Mouse (Mus musculus) frontal cortex, postnatal 10 days (tissue): Measurements from ENCODE around the gene Nap1l1.

Source experiments
- DNase-seq, 2 experiments: peaks; one replicate each; pipeline ENCODE4 v3.0.0; 2022; ENCODE audit warnings: low spot score in 2 of 2, mixed read lengths in 1 of 2

Gene Nap1l1

DNA sequence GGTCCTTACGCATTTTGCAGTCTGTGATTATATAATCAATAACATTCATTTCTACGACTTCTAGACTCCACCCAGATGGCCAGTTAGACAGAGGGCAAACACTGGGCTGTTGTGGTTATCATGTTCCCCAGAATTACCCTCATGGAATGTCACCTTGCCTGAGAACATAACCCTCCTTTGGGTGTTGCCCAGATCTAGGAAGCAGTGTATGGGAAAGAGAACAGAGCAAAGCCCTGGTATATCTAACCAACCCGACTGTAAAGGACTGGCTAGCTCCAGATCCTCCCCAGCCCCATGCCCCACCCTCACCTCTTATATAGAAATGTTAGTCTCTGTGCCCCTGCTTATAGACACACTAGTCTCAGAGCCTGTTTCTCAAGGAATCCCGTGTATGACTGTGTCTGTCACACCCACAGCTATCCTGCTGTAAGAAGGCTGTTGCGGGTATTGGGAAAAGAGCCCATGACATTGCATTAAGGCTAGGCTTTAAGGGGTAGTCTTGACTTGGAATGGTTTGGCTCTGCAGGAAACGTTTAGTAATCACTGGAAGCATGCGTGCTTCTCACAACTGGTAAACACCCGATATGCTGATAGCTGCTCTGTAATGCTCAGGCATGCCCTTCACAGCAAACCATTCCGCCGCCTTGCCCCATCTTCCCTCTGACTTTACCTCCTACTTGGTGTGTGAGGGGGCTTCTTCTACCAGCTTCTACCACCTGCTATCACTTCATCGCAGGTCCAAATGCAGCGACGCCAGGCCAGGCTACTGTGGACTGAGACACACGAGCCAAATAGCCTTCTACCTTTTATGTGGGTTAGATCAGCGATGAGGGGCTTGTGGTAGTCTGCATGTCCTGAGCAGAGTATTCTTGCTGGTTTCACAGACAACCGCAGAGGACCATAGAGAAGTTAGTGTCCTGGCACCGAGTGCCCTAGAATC is 42.3 kb downstream of the Nap1l1 start:
- DNase-seq = no peak

DNA sequence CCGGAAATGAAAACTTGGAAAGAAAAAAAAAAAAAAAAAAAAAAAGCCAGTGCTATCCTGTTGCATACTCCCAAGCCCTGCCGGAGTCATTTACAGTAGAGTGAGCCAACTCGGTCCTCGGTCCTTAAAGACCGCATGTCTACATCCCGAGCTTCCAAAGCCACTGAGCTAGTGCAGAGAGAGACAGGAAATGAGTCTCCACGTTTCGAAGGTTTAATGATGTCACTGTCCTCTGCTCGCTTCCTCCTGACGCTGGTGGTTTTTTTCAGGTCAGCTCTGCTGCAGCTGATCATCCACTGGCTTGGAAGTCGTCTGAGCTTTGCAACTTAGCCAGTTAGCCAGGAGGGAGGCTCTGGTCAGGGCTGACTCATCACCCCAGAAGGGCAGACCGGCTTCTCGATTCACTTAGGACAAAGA is 43.2 kb downstream of the Nap1l1 start:
- DNase-seq = no peak

DNA sequence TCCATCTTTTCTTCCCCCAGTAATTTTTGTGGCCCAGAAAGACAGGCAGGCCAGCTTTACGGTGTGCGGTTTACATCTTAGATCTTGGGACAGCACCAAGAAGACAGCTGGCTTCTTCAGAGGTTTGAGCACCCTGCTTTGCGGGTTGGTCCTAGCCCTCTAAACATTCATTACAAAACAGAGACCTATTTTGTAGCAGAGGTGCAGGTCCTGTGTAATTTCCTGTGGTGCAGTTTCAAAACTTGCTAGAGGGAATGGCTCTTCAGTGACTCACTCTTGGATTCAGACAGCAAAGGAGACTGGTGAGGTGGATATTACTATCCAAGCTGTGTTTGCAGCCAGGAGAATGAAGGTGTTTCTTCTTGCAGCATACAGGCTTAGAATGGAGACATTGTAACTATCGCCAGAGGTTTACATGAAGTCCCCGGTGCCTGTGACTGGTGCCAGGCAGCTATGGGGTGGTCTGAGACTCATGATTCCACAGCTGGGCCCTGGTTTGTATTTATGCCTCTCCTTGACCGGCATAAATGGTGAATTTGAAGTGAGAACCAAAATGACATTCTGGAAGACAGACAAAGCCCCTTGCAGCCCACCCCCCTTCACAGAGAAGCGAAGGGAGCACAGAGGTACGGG is 43.9 kb downstream of the Nap1l1 start:
- no peak for DNase-seq

DNA sequence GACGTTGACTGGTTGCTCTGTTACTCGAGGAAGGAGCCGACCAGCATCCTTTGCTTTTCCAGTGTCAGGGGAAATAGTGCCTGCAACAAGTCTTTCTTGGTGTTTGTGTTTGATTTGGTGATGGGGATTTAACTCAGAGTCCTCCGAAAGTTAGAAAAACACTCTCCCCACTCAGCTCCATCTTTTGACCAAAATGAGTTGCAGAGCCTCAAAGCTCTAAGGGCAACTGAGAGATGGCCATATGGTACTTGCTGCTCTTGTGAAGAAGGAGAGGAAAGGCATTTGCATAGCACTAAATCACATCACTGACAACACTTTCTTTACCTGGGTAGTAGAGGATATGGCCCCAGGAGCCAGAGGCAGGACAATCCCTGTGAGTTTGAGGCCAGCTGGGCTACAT is 45.3 kb downstream of the Nap1l1 start:
- DNase-seq = no peak

DNA sequence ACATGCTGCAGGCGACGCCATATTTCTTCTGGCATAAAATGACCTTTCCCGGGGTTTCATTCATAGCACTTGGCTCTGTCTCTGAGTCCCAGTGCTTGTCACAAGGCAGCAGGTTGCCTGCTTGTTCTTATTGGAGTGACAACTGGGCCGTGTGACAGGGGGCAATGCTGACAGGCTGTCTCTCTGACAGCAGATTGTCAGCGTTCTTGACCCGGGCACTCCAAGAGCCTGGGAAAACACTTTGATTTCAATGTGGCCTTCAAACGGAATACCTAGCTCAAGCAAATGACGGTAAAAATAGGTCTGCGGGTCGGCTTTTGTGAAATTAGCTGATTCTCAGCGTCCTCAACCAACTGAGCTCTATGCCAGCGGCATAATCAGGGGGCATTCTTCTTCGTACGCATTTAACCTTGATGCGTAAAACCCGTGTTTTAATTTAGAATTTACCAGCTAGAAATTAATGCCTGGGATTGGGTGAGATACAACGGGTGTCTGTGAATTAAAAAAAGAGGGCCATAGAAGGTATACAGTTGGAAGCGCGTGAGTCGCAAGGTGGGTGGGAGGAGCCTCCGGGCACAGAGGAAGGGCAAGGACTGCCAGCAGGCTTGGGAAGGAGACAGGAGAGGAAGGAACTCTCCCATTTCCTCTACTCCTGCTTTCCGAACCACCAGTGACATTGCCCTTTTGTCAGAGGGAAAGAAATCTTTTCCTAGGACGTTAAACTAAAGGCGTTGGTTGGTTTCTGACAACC is 46.8 kb downstream of the Nap1l1 start:
- DNase-seq = no peak

DNA sequence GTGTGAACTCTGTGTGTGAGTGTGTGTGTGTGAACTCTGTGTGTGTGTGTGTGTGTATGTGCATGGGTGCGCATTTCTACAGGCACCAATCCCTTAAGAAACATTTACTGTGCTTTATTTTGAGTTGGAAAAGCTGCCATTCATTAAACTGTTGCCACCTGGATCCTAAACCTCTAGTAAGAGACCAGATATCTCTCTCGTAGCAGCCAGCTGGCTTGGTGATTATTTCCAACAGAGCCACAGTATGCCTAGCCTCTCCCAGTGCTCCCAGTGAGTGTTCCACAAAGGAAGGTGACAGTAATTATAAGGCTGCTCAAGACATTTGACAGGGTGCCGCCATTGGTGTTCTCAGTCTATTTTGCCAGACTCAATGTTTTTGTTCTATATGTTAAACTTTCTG is 47.6 kb downstream of the Nap1l1 start:
- DNase-seq = no peak

DNA sequence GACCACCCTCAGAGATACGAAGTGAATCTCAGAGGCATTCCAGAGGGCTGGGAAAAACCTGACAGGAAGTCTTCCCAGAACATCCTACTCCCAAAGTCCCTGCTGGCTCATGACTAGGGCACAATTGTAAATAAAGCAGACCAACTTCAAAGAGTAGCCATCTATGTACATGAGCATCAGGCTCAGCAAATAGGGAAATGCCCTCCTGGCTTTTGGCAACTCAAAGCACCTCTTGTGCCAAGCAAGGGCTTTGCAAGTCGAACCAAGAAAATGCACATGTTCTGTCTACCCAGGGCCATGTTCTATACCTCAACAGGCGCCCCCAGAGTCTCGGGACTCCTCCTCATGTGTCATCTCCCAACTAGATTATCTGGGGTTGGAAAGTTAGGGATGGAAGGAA is 48.6 kb downstream of the Nap1l1 start:
- no peak for DNase-seq

DNA sequence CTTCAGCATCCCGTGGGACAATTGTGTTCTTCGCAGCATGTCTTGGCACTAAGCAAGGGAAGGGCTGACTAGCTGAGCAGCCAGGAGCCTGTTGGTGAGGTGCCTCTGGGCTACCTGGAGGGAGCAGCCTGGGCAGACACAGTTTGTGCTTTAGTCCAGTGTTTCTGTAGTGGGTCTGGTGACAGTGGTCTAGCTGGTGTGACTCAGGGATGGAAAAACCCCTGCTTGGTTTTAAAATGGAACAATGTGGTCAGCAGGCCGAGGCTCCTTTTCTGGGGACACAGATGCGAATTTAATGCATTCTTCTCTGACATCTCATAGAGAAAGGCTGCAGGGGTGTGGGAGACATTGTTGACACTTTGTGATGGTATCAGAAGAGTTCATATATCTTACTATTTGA is 49.2 kb downstream of the Nap1l1 start:
- DNase-seq = no peak

DNA sequence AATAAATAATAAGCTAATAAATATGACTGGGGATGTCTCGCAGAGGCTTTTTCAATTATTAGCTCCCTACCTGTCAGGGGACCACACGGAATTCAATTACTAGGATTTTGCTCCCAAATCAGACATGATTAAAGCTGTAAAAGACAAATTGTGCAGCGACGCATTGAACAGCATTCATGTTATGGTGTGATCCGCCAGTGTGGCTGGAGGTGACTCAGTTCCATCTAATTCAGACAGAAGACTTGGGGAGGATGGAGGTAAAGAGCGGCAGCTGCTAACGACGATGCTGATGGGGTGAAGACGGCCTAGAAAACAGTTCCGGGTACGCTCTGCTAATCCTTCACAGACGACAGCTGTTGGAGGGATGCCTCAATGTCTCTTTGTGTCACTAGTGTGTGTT is 50.9 kb downstream of the Nap1l1 start:
- DNase-seq = no peak

DNA sequence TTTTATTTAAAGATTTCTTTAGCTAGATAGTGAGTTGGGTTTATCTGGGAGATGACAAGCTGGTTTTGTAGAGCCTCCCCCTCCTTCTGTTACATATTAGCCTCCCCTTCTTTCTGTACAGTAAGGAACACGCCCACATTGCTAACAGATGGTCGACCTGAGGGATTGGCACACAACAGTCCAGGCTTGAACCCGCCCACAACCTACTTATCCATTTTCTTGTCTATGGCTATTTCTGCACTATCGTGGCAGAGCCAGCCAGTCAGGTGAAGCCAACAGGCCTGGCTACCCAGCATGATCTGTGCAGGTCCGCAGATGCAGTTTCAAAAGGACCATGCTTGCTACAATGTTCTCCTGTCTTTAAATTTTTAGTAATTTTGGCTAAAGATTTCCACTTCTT is 54.0 kb downstream of the Nap1l1 start:
- no peak for DNase-seq

DNA sequence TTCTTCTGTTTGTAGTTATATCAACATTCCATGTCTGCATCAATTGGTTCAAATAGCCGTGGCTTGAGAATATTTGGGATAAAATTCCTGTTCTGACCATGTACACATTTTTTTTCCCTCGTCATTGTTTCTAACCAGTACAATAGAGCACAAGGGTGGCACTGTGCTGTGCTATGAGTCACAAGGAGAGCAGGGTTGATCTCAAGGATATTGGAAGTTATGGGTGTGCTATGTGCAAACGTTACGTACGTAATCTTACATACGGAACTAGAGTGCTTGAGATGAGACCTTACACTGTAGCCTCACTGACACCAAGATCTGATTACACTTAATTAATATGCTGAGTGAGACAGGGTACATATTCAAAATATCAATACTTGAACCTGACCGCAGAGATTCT is 54.6 kb downstream of the Nap1l1 start:
- no peak for DNase-seq

DNA sequence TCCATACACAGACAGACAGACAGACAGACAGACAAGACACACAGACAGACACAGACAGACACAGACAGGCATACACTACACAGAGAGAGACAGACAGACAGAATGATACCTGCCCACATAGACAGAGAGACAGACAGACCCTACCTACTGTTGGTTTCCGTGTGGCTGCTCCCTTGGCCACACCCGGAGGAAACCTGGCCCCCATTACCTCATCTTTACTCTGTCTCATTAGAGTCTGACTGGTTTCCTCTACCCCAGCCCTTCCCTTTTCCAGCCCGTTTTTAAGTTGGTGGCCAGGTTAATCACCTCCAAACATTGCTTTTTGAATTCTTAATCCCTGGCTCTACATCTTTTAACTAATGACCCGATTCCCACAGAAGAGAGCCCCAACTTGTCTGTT is 55.3 kb downstream of the Nap1l1 start:
- DNase-seq = no peak

DNA sequence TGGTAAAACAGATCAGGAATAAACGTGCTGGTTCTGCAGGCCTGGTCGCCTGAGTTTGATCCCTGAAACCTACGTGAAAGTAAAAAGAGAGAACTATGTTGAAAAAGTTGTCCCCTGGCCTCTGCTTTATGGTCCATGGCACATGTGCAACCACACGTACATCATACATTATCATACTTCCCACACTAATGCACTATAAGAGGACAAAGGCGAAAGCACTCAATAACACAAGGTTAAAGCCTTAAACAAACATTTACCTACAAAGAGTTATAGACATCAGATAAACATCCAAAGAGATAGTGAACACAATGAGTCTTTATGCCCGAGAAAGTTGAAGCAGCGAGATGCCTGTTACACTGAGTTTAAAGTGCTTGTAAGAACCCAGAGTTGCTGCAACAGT is 57.4 kb downstream of the Nap1l1 start:
- no peak for DNase-seq

DNA sequence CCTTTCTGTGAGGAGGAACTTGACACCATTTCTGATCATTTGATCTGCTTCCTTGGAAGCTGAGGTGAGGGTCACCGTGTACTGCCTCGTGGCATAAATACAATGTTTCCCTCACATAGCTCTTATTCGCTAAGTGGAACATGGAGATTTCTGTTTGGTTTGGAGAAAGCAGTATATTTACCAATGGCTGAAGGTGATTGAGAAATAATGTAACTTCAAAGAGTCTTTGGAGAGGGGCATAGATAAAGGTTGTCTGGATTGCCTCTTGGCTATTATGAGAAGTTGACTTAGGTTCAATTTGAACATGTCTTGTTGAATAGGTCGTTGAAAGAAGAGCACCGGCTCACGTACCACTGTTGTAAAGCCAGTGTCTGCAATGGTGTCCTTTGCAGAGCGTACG is 61.7 kb downstream of the Nap1l1 start:
- no peak for DNase-seq

DNA sequence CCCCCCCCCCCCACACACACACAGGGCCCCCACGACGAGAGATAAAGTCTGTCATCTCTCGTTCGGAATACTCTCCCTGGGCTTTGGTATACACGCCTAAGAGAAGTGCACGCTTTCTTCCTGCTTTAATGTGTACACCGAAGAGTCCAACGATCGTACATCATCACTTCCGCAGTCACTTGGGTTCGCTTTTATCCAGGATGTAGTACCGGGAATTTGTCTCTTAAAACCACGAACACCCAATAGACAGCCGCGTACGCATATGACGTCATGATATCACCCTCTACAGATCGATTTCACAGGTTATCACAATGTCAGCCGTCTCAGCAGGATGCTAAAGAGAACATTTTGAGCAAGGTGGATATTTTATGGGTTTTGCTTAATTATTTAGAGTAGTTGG is 64.4 kb downstream of the Nap1l1 start:
- no peak for DNase-seq

DNA sequence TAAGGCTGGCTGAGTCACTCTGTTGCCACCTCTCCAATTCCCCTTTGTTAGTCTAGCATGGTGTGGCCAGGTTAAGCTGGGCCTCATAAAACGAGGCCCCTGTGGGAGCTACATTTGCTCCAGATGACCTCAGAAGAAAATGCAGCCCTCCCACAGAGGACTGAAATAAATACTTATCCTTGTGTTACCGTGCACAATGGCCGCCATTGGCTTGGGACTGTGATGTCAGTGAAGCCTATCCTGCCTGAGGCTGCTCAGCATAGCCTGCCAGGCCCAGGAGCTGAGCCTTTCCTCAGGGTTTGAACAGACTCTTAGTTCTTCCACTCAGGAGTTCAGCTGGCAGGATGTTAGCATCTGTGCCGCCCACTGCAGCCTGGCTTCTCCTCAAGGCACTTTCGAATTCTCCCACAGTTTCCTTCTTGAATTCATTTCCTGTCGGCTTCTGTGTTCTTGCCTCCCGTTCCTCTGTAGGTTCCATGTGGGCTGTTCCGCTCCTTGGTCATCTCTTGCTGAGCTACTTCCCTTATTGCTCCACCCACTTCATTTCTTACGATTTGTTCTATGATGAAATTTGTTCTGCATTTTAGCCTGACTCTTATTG is 66.8 kb downstream of the Nap1l1 start:
- DNase-seq = peak; percentile 45 to 61

DNA sequence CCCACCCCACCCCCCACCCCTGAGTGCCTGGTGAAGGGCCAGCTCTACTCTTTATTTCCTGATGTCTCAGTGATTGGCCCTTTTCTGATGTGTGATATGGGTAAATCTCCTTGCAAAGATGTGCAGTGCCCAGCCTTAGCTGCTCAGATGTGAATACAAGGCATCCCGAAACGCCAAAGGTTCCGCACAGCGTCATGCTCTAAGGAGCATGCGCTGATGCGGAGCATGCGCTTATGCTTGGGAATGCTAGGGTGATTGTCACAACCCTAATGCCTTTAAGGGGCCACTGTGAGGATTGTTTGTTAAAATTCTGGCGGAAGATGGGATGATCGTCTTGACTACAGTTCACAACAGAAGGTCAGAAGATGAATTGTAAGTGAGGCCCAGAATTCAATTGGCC is 67.7 kb downstream of the Nap1l1 start:
- DNase-seq = no peak

DNA sequence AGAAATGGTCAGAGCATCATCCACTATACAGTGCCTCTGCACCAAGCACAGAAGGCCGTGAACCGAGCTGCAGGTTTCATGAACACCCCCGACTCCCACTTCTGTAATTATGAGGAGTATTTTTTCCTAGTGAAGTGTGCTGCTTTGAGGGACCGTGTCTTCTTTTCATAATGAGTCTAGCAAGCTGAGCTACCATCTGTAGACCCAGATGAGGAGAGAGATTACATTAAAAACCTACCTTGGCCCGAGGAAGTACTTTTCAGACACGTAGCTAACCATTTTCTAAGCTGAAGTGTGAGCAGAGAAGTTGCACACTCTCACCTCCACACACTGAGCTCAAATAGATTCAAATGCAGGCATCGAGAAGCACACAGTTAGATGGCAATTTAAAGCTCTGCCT is 70.1 kb downstream of the Nap1l1 start:
- DNase-seq = no peak

DNA sequence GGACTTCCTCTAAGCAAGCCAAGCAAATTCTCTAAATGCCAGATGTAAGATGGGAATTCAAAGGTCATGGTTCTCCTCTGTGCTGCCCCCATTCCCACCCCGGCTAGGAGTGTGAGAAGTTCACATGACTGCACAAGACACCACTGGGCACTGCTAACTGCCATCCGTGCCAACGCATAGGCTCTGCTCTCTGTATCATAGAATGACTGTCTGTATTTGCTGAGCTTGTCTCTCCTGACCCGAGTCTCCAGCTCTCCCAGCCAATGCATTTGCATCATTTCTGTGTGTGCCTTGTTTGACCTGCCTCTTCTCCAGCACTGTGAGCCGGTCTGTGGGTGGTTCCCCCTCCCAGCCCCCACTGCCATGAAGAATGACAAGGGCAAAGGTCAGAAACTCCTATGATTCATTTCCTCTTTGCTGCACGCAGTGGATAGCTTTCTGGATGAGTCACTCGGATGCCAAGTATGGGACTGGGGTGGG is 70.8 kb downstream of the Nap1l1 start:
- DNase-seq = no peak

DNA sequence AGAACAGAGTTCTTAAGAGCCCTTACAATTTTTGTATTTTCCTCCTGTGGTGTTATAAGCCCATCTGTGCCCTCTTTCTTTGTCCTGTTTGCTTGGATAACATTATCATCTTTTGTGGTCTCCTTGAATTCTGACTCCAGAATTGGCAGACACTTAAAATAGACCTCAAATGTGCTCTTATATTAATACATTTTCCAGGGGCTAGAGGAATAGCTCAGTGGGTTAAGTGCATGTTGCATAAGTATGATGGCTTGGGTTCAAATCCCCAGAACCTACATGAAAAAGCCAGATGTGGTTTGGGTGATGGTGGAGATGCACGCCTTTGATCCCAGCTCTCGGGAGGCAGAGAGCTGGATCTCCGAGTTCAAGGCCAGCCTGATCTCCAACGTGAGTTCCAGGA is 71.3 kb downstream of the Nap1l1 start:
- DNase-seq = no peak

DNA sequence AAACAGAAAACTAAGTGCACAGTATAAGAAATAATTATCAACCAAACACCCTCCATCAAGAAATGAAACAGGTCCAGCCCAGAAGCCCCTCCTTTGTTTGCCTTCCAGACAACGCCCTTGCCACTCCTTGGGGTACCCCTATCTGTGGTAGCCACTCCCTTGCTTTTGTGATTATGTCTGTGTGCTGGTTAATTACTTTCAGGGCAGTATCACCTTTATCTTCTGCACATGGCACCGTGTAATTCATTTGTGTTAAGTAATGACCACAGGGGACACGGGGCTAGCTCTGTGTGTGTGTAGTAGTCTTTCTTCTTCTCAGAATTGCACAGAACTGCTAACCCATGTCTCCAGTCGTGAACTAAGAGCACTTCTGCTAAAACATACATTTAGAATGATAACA is 72.6 kb downstream of the Nap1l1 start:
- DNase-seq = no peak
